Mouse (Mus musculus) cerebellum, postnatal 36 days (tissue): ENCODE measurements at regions not wholly inside any gene's neighbourhood (a gene's known extent, or its start where the extent isn't known, plus 50 kb on each side); places are given as distances from the start of the nearest gene placed in this dataset.

Experiments
- DNase-seq, 2 experiments: peaks; one replicate each; pipeline ENCODE4 v3.0.0; 2021 to 2022; ENCODE audit warnings: mixed read lengths in 2 of 2

DNA sequence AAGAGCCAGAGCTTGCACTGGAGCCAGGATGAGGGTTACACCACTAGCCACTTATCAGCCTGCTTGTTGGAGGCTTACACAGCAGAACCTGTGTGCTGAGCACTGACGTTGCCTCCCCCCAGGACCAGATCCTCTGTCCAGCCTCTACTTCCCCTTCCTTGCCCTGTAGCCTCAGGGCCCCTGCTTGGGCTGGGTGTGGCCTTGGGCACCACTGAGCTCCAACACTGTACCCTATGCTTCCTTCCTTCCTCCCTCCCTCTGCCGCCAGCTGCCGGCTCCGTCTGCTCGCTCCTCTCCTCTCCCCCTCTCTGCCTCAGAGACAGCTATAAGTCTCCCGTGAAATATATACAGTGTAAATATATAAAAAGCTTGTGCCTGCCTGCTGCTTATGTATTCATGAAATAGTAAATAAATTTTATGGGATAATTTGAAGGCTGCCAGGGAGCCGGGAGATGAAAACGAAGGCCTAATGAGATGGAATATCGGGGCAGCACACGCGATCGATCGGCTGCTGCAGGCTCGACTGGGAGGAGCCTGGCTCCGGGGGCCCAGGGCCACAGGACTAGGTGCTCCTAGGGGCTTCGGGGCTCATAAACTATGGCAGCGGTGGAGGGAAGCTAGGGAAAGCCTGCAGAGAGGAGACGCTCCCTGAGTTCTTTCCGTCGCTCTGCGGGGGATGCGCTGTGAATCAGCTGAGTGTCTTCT is 135.6 kb downstream of the Rbm19 start:
- DNase-seq = no peak

DNA sequence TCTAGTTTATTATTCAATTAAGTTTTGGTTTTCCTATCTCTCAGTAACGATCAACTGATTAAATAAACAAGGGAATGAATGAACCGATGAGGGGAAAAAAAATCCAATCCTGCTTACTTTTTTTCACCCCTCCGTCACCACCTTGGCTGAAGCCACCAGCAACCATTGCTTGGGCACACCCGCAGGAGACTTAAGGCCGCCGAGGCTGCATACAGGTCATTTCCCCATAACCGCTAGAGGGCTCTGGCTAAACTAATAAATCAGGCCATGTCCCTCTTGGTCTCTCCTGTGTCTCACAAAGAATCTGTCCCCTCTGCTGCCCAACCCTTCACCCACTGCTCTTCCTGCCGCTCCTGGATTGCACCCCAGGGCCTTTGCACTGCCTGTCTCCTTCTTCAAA is 136.3 kb downstream of the Rbm19 start:
- peak; percentile 20 to 25 for DNase-seq

DNA sequence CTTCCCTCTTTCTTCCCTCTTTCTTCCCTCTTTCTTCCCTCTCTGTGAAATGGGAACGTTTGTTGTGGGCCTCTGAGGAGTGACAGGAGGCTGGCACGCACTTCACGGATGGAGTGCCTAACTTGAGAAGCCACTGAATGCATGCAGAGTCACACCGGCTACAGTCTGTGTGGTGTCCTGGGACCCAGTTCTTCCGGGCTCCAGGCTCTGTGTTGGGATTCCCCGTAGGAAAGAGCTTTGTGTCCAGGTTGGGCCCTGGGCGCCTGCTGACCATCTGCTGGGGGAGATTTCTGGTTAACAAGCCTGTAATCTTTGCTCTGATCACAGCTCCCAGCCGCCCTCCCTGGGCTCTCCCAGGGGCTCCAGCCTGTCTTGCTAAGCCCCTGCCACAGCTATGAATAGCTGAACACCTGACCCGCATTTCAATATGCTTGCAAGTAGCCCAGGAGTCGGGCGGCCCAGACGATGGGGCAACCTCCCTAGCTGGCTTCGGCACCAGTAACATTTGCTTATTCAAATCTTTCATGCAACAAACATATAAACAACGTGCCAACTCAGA is 146.5 kb downstream of the Rbm19 start:
- DNase-seq = no peak

DNA sequence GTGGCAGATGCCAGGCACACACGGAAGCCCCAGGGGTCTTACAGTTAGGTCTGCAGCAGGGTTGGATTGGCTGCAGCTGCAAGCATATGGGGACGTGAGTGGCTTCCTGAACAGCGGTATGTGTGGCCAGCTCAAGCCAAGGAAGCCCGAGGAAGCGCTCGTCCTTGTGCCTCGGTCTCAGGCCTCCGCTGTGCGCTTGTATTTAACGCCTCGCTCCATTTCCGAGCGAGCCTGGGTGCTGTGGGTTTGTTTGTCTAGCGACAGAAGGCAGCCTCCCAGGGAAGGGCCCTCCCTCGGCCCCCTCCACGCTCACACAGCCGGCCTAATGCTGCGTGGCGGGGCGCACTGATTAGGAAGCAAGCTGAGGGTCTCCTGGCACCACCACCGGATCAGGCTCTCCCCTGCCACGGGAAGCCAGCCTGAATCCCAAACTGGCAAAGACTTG is 153.2 kb downstream of the Rbm19 start:
- DNase-seq = peak; percentile 13 to 16

DNA sequence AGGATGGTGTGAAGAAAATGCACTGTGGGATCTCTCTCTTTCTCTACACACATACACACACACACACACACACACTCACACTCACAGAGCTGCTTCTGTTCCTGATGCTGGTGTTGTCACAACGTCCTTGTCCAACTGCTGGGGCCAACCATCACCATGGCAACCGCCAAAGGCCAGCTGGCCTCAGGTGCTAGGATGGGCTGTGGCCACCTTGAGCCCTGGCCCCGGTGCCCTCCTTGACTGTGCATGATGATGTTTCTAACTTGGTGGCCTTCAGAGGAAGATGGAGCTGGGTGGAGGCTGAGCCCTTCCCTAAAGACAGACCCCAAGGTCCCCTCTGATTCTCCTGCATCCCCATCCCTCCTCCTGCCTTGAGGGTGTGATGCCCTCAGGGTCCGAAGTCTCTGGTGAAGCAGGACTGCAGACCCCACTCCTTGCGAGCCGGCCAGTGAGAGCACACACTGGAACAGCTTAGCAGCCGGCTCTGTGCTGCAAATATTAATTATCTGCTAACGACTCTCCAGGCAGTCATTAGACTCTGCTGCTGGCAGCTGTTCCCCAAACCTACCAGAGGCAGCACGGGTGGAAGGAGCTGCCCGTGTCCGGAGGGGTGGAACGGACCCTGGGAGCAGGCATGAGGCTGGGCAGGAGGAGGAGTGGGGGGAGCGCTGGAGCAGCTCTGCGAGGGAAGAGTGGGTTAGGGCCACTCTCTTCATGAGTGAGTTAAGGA is 154.8 kb downstream of the Rbm19 start:
- DNase-seq = no peak

DNA sequence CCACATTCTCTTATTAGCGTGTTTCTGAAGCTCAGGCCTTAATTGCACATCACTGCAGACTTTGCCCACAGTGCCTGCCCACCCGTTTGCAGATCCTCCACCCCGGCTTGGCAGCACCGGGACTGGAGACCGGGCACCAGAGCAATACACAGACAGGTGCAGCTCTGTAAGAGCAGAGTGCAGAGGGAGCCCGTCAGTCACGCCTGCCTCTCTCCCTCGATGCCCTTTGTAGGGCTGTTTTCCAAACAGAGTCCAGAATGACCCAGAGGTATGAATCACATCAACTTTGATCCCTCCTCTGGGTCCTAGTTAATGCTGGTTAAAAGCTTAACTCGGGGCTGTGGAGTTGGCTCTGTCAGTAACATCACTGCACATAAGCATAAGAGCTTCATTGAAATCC is 155.3 kb upstream of the Lhx5 start:
- DNase-seq = no peak

DNA sequence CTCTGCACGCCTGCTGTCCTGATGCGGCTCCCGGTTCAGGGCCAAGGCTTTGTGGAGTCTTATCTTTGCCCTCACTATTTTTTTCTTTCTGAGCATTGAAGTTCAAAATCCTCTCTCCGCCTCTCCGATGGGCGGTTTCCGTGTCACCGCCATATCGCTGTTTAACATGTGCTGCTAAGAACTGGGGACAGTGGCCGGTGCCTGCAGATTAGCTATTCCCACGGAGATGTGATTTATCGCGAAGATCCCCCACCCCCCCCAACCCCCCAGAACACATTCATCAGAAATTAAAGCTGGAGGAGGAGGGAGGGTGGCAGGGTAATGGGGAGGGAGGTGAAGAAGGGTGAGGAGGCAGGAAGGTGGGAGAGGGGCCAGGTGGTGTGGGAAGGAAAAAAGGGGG is 151.2 kb upstream of the Lhx5 start:
- DNase-seq = no peak

DNA sequence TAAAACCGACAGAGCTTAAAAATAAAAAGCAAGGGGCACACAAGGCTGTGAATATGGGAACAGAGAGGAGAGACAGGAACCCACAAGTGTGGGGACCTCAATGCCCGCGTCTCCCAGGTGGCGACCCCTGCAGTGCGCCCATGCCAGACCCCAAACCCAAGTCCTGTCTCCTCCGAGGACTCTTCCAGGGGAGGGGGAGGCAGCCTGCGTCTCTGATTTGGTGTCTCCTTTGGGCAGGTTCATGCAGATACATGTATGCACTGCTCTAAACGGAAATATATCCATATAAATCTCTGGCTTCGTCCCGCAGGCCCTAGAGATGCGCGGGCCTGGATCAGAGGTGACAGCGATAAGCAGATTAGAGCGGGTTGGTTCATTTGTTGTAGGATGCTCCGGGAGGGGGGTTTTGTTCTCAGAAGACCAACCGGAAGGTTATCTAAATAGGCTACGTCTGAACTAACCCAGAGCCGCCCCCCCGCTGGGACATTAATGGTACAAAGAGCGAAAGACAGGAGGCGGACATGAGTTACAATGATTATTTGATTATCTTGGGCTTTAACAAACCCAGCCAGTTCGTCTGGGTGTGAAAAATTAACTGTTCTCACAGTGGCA is 150.4 kb upstream of the Lhx5 start:
- no peak for DNase-seq

DNA sequence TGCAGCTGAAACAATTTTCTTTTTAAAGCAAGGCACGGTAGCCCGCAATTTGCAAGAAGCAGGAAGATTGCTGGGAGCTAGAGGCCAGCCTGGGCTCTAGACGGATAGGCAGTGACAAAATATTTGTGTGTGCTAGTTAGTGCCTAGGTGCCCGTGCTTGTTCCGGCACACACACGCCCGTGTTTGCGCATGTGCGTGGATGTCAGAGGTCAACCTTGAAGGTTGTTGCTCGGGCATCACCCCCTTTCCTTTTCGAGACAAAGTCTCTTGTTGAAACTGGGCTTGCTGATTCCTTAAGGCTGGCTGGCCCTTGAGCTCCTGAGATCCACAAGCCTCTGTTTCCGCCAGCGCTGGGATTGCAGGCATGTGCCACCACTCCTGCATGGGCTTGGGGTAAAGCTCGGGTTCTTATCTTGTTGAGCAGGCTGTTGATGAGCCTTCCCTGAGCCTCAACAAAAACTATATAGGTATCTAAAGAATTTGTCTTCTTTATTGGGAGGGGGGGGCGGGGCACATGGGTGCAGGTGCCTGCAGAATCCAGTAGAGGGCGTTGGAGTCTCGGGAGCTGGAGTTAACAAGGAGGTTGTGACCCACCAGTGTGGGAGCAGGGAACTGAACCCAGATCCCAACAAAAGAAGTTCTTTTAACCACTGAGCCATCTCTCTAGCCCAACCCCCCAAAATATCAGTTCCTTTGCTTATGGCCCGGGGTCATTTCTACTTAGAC is 149.5 kb upstream of the Lhx5 start:
- DNase-seq = no peak

DNA sequence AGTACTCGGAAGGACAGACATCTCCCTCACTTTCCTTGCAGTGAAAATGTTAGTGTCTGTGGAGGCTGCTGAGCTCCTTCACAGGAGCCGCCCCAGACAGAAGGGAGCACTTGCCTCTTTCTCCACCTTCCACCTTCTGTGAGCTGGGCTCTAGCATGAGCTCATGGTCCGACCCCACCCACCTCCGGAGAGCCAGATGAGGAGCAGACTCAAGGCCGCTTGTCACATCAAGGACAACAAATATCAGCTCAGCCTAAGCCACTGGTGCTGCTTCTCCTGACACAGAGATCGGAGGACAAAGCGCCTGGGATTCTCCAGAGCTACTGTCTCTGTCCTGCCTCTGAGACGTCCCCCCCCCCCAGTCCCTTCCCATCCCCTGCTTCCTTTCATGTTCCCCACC is 146.9 kb upstream of the Lhx5 start:
- DNase-seq = no peak

DNA sequence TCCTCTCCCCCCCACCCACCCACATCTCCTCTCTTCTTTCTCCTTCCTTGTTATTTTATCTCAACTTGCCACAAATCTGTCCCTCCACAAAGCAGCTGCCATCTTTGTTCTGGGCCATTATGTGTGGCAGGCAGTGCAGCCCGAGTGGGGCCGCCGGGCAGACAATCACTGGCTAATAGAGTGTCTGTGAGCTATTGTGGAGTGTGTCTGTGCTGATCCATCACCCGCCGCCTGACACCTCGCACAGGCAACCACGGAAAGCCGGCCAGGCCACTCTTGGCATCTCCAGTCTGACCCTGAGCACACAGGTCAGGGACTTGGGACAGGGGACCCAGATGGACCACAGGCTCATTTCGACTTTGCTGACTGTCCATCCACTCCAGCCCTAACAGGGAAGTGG is 146.5 kb upstream of the Lhx5 start:
- DNase-seq = no peak

DNA sequence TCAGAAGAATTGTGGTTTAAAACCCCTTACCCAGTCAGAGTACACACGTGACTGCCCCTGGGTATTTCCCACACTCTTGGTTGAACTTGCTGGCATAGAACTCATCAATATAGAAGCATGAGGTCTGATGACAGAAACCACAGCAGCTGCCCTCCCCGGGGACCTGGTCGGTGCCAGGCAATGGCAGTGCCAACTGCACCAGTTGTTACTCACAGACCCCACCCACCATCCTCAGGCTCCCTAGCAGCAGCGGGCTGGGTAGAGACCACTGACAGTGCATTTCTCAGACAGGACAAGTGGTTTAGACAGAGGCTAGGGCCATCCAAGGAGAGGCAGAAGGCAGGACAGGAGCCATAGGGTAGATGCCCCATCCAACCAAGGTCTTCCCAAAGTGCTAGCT is 144.7 kb upstream of the Lhx5 start:
- DNase-seq = no peak

DNA sequence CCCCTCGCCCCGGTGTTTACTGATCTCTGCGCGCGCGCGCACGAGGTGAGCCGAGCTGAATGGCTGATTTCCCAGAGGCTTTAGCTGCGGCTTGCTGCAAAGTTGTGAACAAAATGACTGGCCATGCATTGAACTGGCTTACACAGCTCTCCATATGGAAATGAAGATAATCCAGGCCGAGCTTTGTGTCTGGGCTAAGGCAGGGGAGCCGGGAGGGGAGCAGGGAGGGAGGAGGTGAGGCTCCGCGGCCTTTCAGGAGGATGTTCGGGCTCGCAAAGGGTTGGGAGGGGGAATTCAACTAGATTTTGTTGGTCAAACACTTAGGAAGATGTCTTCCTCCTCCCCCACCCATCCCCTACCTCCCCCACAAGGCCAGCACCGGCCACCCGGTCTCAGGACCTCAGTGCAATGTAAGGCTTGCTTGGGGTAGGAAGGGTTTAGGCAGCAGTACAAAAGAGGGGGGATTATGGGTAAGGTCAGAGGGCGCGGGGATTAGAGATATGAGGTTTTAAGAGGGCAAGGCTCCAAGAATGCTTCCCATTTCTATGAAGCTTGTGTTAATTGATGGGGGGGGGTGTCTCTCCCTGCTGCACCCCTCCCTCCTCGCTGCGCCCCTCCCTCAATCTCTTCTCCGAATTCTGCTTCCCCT is 143.3 kb upstream of the Lhx5 start:
- DNase-seq = no peak

DNA sequence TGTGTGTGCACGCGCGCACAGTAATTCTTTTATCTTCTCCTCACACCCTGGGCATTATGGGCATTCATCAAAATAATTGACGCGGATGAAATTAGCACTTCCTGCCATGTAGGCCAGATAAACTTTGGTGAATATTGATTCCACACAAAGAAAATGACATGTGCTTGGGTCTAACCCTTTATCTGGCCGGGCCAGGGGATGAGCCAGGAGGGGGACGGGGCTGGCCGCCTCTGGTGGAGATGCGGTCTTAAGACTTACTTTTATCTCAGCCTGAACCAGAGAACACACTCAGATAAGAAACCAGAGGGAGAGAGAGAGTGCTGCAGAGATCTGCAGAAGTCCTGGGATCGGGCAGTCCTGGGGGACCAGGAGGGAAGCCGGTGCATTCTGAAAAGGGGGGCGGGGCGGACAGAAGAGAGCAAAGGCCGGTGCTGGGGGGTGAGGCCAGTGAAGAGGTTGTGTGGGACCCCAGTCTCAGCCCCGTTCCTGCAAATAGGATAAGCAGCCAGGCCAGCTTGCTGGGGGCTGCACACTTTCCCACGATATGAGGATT is 136.9 kb upstream of the Lhx5 start:
- no peak for DNase-seq

DNA sequence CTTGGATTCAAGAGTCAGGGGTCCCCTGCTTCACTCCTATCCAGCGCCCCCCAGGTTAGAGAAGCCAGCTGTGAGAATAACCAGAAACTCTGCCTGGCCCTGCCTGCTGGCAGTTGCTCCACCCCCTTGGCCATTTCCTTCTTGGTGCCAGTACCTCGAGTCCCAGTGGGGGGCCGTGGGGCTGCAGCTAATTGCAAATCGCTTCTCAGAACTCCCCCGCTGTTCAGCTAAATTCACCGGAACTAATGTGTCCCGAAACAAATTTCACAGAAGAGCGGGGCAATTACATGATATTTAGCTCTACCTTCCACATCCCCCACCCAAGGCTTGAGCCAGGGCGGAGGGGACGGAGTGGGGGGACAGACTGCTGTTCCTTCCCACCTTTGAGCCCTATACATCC is 134.3 kb upstream of the Lhx5 start:
- DNase-seq = no peak

DNA sequence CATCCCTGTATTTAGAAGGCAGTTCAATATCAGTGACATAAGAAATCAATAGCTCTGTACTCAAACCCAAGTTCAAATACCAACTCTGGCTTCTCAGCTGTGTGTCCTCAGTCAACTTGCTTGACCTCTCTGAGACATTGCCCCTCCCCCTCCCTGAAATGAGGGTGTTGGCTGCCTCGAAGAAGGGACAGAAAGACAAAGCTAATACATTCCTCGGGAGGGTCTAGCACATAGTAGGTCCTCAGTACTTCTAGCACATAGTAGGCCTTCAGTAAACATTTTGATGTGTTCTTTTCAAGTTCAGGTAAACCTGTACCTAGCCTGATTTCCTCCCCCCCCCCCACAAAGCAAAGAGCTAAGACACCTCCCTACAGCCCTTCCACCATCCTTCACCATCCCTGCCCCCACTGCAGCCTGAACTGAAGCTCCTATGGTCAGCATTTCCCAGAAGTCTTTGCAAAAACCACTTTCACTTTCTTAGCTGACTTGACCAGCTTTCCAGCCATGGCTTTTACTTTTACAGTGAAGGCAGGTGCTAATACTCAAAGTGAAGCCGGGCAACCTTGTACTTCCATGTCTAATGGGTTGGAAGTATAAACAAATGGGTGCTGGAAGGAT is 133.7 kb upstream of the Lhx5 start:
- DNase-seq = no peak

DNA sequence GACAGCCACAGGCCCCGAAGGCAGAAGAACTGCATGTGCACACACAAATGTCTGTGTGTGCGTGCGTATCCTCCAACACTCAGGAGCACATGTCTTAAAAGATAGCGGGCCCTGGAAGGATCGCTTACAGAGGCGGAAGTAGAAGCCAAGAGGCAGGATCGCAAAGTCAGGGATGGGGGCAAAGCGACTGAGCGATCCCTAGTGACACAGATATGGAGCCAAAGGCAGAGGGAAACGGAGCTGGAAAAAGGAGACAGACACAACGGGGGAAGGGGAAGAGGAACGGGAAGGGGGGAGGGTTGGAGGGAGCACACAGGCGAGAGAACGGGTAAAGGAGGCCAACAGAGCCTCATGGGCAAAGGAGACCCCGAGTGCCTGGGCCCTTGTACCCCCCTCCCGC is 129.8 kb upstream of the Lhx5 start:
- no peak for DNase-seq

DNA sequence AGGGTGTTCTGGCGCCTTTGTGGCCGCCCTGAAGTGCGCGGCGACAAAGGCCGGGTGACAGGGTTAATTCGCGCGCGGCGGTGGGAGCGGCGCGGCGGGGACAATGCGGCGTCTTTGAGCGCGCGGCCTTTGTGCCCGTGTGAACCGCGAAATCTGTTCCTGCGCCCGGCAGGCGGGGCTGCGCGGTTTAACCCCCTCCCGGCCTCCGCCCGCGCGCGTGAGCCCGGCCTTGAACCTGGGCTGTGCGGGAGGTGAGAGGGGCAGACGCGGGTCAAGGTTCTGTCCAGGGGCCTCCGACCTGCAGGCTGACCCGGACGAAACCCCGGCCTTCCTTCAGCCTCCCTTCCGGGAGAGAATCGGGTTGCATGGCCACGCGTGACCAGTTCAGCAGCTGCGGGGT is 129.2 kb upstream of the Lhx5 start:
- DNase-seq = no peak

DNA sequence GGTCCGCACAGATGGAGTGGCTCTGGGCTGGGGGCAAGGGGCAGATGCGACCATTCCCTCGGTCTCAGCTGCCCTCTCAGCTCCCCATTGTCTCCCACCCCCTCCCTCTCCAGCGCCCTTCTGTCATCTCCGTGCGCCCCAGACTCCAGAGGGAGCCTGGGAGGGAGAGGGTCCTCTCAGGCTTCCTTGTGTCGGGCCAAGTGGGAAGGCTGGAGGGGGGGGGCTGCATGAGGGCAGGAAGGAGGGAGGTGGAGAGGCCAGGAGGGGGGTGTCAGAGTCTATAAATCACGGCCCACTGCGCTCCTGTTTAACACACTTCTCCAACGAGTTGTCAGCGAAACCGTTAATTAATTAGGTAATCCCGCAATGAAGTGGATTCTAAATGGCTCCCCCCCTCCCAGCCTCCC is 127.2 kb upstream of the Lhx5 start:
- no peak for DNase-seq

DNA sequence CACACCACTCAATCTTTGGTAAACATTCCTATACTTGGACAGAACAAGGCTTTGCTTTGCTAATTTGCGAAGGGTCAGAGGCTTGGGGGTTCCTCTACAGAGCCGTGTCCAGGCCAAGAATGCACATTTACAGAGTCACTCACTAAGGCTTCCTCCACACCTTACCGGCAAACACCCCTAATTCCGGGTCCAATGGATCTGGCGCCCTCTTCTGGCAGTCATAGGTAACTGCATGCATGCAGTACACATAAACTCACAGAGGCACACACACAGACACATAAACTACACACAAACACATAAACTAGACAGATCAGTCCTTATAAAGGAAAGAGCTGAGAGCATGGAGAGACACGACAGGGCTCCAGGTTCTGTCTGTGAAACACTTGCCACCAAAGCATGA is 119.2 kb upstream of the Lhx5 start:
- no peak for DNase-seq

DNA sequence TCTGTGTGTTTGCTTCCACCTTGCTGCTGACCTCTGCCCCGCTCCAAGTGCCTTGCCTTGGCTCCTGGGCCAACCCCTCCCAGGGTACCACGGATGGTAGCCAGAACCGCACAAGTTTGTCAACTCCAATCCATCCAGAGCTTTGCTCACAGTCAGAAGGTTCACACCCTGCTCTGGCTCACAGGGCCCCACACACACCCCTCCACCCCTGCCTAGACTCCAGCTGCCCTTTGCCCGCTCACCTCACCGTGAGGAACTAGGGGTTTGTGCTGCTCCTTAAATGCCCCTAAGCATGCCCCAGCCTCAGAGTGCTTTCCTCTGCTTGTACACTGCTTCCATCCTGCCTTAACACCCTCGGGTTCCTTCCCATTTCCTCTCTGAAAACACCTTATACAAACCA is 117.5 kb upstream of the Lhx5 start:
- DNase-seq = no peak

DNA sequence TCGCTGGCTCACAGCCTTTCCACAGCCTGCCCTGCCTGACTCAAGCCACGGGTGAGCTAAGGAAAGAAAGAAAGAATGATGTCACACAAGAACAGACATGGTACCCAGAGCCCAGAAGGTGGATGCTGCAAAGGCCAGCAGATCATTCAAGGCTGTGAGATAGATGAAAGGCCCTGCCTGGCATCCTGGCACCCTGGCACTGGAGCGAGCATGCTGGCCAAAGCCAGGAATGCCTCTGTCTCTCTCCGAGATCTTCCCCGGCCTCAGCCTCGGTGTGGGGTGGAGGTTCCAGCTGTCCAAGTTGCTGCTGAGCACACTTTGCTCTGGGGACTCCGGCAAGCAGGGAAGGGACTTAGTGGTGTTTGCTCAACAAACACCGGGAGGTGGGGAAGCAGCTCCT is 116.4 kb upstream of the Lhx5 start:
- no peak for DNase-seq
